Mouse (Mus musculus): ENCODE results near the gene Olfr620. TPM values are rescaled to one million over a fixed set of nuclear protein-coding genes. Genes with fewer than 3 reads are reported as not detected.

The Olfr620 gene
- not detected in 2 replicates for polyA plus RNA-seq (2016; fragmentation: Nextera tagmentation; extraction: Ambion mirVana)

DNA sequence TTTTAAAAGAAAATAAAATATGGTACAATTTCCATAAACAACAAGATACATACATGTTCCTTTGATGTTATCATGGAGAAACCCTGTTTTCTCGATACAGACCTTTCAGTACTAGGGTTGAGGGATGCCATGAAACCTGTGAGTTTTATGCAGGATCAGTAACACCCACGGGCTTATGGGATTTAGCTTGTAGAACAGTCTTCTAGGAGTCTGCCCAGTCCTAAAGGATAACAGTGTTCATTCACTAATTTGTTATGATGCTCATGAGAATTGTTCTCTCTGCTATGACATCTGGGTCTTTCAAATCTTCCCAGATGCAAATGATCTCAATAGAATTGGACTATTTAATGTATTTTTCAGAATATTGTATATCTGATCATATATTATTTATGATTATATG, at the start of gene Olfr620:
Olfr620 (minus strand) TSS at position 101 of the 400 bp plus-strand sequence.
- Histone ChIP-seq H3K4me1 (no peaks in the 10 kb centered on the region), H3K36me3 (replicated peaks) (no peaks in the 10 kb centered on the region), H3K9me3 (no peaks in the 10 kb centered on the region), H3K27me3 (ENCODE audit: poor library complexity, severe bottlenecking) (no peaks in the 10 kb centered on the region), H3K27ac (no peak within 1 kb of the TSS), H3K4me3 (no peak within 1 kb of the TSS)
- 71% methylated on average over 2 of the region's 2 CpGs for WGBS
- DNase-seq (ENCODE audit: extremely low spot score, low spot score) = no peak

DNA sequence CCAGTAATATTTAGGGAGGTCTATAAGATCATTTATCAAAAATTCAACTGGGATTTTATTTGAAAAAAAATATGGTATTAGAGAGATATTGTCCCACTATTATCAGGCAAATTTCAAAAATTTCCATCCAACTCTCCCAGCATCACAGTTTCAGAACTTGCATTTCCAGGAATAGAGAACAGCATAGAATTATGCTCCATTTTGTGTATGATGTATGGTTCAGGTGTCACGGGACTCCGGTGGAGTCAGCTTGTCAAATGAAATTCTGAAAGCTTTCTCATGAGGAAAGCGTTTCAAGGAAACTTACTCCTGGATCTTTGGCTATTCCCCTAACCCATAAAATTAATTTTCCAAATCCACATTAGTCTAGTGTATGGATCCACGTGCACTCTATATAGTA, 31.7 kb upstream of the Olfr620 start:
- WGBS = 92% methylated on average over 4 of the region's 4 CpGs
- DNase-seq (ENCODE audit: extremely low spot score, low spot score) = no peak
- Histone ChIP-seq H3K27ac (no peak overlapping the region), H3K27me3 (ENCODE audit: poor library complexity, severe bottlenecking) (no peaks in the 10 kb centered on the region), H3K4me3 (no peak overlapping the region), H3K4me1 (no peaks in the 10 kb centered on the region), H3K9me3 (no peaks in the 10 kb centered on the region), H3K36me3 (replicated peaks) (no peaks in the 10 kb centered on the region)

DNA sequence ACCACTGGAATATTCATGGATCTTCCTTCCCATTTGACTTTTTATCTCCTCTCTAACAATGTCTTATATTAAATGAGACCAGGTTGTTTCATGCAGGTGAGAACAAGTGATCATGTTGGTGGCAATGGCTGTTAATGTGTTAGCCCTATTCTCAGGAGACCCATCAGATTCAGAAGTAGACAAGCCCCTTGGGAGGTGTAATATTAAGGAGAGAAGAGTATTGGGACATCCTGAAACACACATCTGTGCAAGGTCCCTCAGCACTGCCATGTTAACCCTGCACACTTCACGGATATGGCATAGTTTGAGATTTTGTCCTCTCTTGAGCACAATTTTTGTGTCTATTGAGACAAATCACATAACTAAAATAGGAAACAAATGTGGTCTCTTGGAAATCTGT, 30.3 kb upstream of the Olfr620 start, which contains the start of gene Olfr622:
Olfr622 (minus strand) TSS at position 101 of the 400 bp plus-strand sequence.
- 83% methylated on average over 1 of the region's 1 CpGs for WGBS
- H3K4me1 ChIP-seq = no peaks in the 10 kb centered on the region
- no peaks in the 10 kb centered on the region for H3K27me3 ChIP-seq (ENCODE audit: poor library complexity, severe bottlenecking)
- H3K4me3 ChIP-seq = no peak within 1 kb of the TSS
- H3K36me3 ChIP-seq (replicated peaks) = no peaks in the 10 kb centered on the region
- no peak for DNase-seq (ENCODE audit: extremely low spot score, low spot score)
- H3K9me3 ChIP-seq = no peaks in the 10 kb centered on the region
- no peak within 1 kb of the TSS for H3K27ac ChIP-seq

DNA sequence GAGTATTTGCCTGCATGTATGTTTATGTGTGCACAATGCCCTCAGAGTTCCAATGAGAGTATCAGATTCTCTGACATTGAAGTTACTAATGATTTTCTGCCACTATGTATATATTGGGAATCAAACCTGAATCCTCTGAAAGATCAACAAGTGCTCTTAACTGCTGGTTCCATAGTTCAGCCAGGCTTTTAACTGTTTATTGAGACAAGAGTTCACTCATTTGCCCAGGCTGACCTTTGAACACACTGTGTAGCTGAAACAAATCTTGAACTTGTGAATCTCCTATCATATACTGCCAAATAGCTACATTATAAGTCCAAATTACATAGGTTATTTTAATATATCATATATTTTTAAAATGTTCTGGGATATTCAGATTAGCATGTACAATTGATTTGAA, 24.5 kb upstream of the Olfr620 start:
- H3K4me1 ChIP-seq = no peaks in the 10 kb centered on the region
- H3K4me3 ChIP-seq = no peak overlapping the region
- H3K9me3 ChIP-seq = no peaks in the 10 kb centered on the region
- H3K27ac ChIP-seq = no peak overlapping the region
- no peaks in the 10 kb centered on the region for H3K36me3 ChIP-seq (replicated peaks)
- no peaks in the 10 kb centered on the region for H3K27me3 ChIP-seq (ENCODE audit: poor library complexity, severe bottlenecking)
- DNase-seq (ENCODE audit: extremely low spot score, low spot score) = no peak

DNA sequence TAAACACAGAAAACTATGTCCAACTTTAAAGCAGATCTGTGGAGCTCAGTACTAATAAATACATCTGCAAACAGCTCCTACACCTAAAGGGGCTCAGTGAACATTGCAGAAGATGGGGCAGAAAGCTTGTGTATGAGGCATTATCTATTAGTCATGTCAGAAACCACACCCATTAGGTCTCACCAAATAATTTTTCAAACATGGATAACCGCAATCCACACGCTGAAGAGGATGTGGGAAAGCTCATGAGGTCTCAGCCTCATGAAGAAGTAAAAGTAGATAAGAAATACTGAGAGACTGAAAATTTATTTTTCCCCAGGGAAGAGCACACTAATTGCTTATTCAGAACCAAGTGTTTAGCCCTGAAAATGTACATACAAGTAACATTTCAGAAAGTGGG, 4.9 kb downstream of the Olfr620 start:
- 92% methylated on average over 2 of the region's 2 CpGs for WGBS
- Histone ChIP-seq H3K9me3 (no peaks in the 10 kb centered on the region), H3K4me1 (no peaks in the 10 kb centered on the region), H3K27me3 (ENCODE audit: poor library complexity, severe bottlenecking) (no peaks in the 10 kb centered on the region), H3K4me3 (no peak overlapping the region), H3K27ac (no peak overlapping the region), H3K36me3 (replicated peaks) (no peaks in the 10 kb centered on the region)
- no peak for DNase-seq (ENCODE audit: extremely low spot score, low spot score)

DNA sequence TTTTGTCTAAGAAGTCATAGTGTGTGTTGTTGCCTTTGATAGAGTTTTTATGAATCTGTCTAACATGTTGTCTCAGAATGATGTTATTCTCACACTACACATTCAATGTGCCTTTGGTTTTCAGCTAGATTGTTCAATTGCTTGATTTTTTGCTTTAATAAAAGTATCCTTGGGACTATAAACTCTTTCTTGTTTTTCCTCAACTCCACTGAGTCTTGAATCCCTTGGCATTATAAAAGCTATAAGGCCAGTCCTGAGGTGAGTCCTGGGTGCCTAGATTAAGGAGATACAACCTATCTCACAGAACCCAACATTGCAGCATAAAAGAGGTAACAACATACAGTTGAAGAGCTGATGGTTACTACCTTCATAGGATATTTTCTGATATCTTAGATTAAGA, 12.1 kb downstream of the Olfr620 start, which contains the start of gene Olfr619:
Olfr619 (plus strand) TSS at position 301 of the 400 bp plus-strand sequence.
- no peaks in the 10 kb centered on the region for H3K27me3 ChIP-seq (ENCODE audit: poor library complexity, severe bottlenecking)
- DNase-seq (ENCODE audit: extremely low spot score, low spot score) = no peak
- no peak within 1 kb of the TSS for H3K4me3 ChIP-seq
- H3K9me3 ChIP-seq = no peaks in the 10 kb centered on the region
- H3K4me1 ChIP-seq = no peaks in the 10 kb centered on the region
- H3K36me3 ChIP-seq (replicated peaks) = no peaks in the 10 kb centered on the region
- no peak within 1 kb of the TSS for H3K27ac ChIP-seq

DNA sequence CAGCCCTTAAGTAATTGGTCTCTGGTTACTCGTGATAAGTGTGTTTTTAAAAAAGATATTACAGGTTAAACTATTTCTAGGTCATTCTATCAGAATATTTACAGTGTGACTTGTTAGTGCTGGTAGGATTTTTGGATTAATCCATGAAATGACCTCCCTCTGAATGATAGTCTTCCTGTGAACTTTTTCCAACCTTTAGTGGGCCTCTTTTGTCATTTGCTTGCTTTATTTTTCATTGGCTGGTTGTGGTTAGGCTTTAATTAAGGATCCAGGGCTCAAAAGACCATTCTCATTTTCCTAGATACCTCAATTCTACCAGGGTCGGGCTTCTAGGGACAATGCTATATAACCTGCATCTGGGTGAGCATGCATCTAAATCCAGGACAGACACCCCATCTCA, 22.5 kb downstream of the Olfr620 start, which contains the start of gene Olfr618:
Olfr618 (plus strand) TSS at position 301 of the 400 bp plus-strand sequence.
- WGBS = 82% methylated on average over 2 of the region's 2 CpGs
- Histone ChIP-seq H3K27ac (no peak within 1 kb of the TSS), H3K27me3 (ENCODE audit: poor library complexity, severe bottlenecking) (no peaks in the 10 kb centered on the region), H3K9me3 (no peaks in the 10 kb centered on the region), H3K4me1 (no peaks in the 10 kb centered on the region), H3K4me3 (no peak within 1 kb of the TSS), H3K36me3 (replicated peaks) (no peaks in the 10 kb centered on the region)
- DNase-seq (ENCODE audit: extremely low spot score, low spot score) = no peak

DNA sequence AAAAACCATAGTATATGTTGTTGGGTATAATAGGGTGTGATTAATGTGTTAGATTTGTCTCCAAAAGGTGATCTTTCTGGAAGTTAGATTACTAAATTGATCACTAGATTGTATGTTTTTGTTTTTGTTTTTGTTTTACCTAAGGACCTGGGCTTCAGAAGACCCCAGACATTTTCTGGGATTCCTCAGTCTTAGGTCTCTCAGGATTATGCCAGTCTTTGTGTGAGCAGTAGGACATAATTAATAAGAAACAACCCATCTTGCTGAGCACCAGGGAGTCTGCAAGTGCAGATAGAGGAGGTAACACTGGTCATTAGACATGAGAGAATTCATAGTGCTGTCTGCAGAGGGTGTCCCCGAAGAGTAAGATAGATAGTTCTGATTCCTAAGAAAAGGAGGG, 39.6 kb downstream of the Olfr620 start, which contains the start of gene Olfr617:
Olfr617 (plus strand) TSS at position 301 of the 400 bp plus-strand sequence.
- DNase-seq (ENCODE audit: extremely low spot score, low spot score) = no peak
- Histone ChIP-seq H3K36me3 (replicated peaks) (no peaks in the 10 kb centered on the region), H3K27me3 (ENCODE audit: poor library complexity, severe bottlenecking) (no peaks in the 10 kb centered on the region), H3K27ac (no peak within 1 kb of the TSS), H3K4me1 (no peaks in the 10 kb centered on the region), H3K4me3 (no peak within 1 kb of the TSS), H3K9me3 (no peaks in the 10 kb centered on the region)
- 89% methylated on average over 1 of the region's 1 CpGs for WGBS

DNA sequence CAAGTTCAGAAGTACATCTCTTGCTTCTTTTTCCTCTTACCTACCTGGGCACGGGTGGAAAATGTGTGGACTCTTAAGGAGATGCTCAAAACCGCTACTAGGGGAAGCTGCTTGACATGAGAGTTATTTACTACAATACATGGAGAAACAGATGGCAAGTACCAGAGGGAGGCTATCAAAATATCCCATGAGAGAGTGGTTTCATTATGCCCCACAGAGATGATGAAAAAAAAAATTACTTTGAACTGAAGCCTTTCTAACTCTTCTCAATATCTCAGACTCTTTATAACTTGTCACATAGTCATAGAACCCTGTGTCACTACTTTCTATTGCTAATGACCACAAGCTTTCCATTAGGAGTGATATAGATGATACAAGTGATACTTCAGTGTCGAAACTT, 43.3 kb downstream of the Olfr620 start, which contains the start of gene Olfr616:
Olfr616 (minus strand) TSS at position 101 of the 400 bp plus-strand sequence.
- 82% methylated on average over 3 of the region's 3 CpGs for WGBS
- Histone ChIP-seq H3K4me1 (no peaks in the 10 kb centered on the region), H3K36me3 (replicated peaks) (no peaks in the 10 kb centered on the region), H3K27ac (no peak within 1 kb of the TSS), H3K27me3 (ENCODE audit: poor library complexity, severe bottlenecking) (no peaks in the 10 kb centered on the region), H3K4me3 (no peak within 1 kb of the TSS), H3K9me3 (no peaks in the 10 kb centered on the region)
- DNase-seq (ENCODE audit: extremely low spot score, low spot score) = no peak

DNA sequence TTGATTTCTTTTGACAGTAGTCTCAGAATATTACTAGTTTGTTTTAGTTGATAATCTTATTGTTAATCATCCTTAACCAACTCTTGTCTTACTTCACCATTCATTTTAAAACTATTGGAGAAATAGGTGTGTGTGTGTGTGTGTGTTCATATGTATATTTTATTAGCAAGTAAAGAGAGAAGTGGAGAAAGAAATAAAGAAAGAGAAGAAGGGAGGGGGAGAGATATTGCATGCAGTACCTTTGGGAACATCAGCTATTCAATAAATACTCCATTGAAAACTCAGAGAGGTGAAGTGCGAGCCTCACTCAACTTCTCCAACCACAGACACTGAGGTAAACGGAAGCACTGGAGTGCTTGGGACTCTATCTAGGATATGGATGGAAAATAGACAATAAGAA, 56.6 kb downstream of the Olfr620 start, which contains the start of gene Olfr615:
Olfr615 (plus strand) TSS at position 301 of the 400 bp plus-strand sequence.
- Histone ChIP-seq H3K27me3 (ENCODE audit: poor library complexity, severe bottlenecking) (no peaks in the 10 kb centered on the region), H3K9me3 (no peaks in the 10 kb centered on the region), H3K4me3 (no peak within 1 kb of the TSS), H3K36me3 (replicated peaks) (no peaks in the 10 kb centered on the region), H3K4me1 (no peaks in the 10 kb centered on the region), H3K27ac (no peak within 1 kb of the TSS)
- WGBS = 87% methylated on average over 2 of the region's 2 CpGs
- DNase-seq (ENCODE audit: extremely low spot score, low spot score) = no peak

Small RNAs within 50 kb of the gene (microRNA-seq; reads per million reads assigned to microRNA genes)
- not detected for gene Gm26506

Other genes with a start within 250 kb of the Olfr620 start
- gene Olfr601, start 249.9 kb downstream of the Olfr620 start, polyA plus RNA-seq (2016; fragmentation: Nextera tagmentation; extraction: Ambion mirVana) = not detected in 2 replicates
- gene Olfr603, start 226.4 kb downstream of the Olfr620 start, polyA plus RNA-seq (2016; fragmentation: Nextera tagmentation; extraction: Ambion mirVana) = not detected in 2 replicates
- gene Usp17lc, start 197.5 kb downstream of the Olfr620 start, polyA plus RNA-seq (2016; fragmentation: Nextera tagmentation; extraction: Ambion mirVana) = not detected in 2 replicates
- gene Olfr605, start 167.1 kb downstream of the Olfr620 start, polyA plus RNA-seq (2016; fragmentation: Nextera tagmentation; extraction: Ambion mirVana) = not detected in 2 replicates
- gene Olfr606, start 163.5 kb downstream of the Olfr620 start, polyA plus RNA-seq (2016; fragmentation: Nextera tagmentation; extraction: Ambion mirVana) = not detected in 2 replicates
- gene Olfr607, start 148.4 kb downstream of the Olfr620 start, polyA plus RNA-seq (2016; fragmentation: Nextera tagmentation; extraction: Ambion mirVana) = not detected in 2 replicates
- not detected in 2 replicates for gene Olfr608, start 142.7 kb downstream of the Olfr620 start, polyA plus RNA-seq (2016; fragmentation: Nextera tagmentation; extraction: Ambion mirVana)
- not detected in 2 replicates for gene Olfr609, start 114.5 kb downstream of the Olfr620 start, polyA plus RNA-seq (2016; fragmentation: Nextera tagmentation; extraction: Ambion mirVana)
- not detected in 2 replicates for gene Olfr610, start 100.4 kb downstream of the Olfr620 start, polyA plus RNA-seq (2016; fragmentation: Nextera tagmentation; extraction: Ambion mirVana)
- gene Olfr611, start 91.7 kb downstream of the Olfr620 start, polyA plus RNA-seq (2016; fragmentation: Nextera tagmentation; extraction: Ambion mirVana) = not detected in 2 replicates
- not detected in 2 replicates for gene Olfr612, start 69.8 kb downstream of the Olfr620 start, polyA plus RNA-seq (2016; fragmentation: Nextera tagmentation; extraction: Ambion mirVana)
- not detected in 2 replicates for gene Olfr613, start 64.5 kb downstream of the Olfr620 start, polyA plus RNA-seq (2016; fragmentation: Nextera tagmentation; extraction: Ambion mirVana)
- gene Olfr615, start 56.5 kb downstream of the Olfr620 start, polyA plus RNA-seq (2016; fragmentation: Nextera tagmentation; extraction: Ambion mirVana) = not detected in 2 replicates
- not detected in 2 replicates for gene Olfr616, start 43.4 kb downstream of the Olfr620 start, polyA plus RNA-seq (2016; fragmentation: Nextera tagmentation; extraction: Ambion mirVana)
- not detected in 2 replicates for gene Olfr617, start 39.5 kb downstream of the Olfr620 start, polyA plus RNA-seq (2016; fragmentation: Nextera tagmentation; extraction: Ambion mirVana)
- gene Olfr618, start 22.4 kb downstream of the Olfr620 start, polyA plus RNA-seq (2016; fragmentation: Nextera tagmentation; extraction: Ambion mirVana) = not detected in 2 replicates
- not detected in 2 replicates for gene Olfr619, start 12.0 kb downstream of the Olfr620 start, polyA plus RNA-seq (2016; fragmentation: Nextera tagmentation; extraction: Ambion mirVana)
- gene Olfr622, start 30.2 kb upstream of the Olfr620 start, polyA plus RNA-seq (2016; fragmentation: Nextera tagmentation; extraction: Ambion mirVana) = not detected in 2 replicates
- not detected in 2 replicates for gene Olfr623, start 51.2 kb upstream of the Olfr620 start, polyA plus RNA-seq (2016; fragmentation: Nextera tagmentation; extraction: Ambion mirVana)
- 0.04 TPM in 2 replicates for gene Olfr624, start 58.7 kb upstream of the Olfr620 start, polyA plus RNA-seq (2016; fragmentation: Nextera tagmentation; extraction: Ambion mirVana)
- not detected in 2 replicates for gene Olfr625-ps1, start 70.2 kb upstream of the Olfr620 start, polyA plus RNA-seq (2016; fragmentation: Nextera tagmentation; extraction: Ambion mirVana)
- gene Olfr243, start 102.1 kb upstream of the Olfr620 start, polyA plus RNA-seq (2016; fragmentation: Nextera tagmentation; extraction: Ambion mirVana) = not detected in 2 replicates
- not detected in 2 replicates for gene Olfr628, start 117.8 kb upstream of the Olfr620 start, polyA plus RNA-seq (2016; fragmentation: Nextera tagmentation; extraction: Ambion mirVana)
- not detected in 2 replicates for gene Olfr629, start 132.4 kb upstream of the Olfr620 start, polyA plus RNA-seq (2016; fragmentation: Nextera tagmentation; extraction: Ambion mirVana)
- not detected in 2 replicates for gene Olfr630, start 144.8 kb upstream of the Olfr620 start, polyA plus RNA-seq (2016; fragmentation: Nextera tagmentation; extraction: Ambion mirVana)
- gene Olfr69, start 159.1 kb upstream of the Olfr620 start, polyA plus RNA-seq (2016; fragmentation: Nextera tagmentation; extraction: Ambion mirVana) = not detected in 2 replicates
- not detected in 2 replicates for gene Olfr68, start 167.2 kb upstream of the Olfr620 start, polyA plus RNA-seq (2016; fragmentation: Nextera tagmentation; extraction: Ambion mirVana)
- gene Olfr67, start 179.3 kb upstream of the Olfr620 start, polyA plus RNA-seq (2016; fragmentation: Nextera tagmentation; extraction: Ambion mirVana) = not detected in 2 replicates
- 183 and 303 TPM in 2 replicates for gene Hbb-bt, start 201.5 kb upstream of the Olfr620 start, polyA plus RNA-seq (2016; fragmentation: Nextera tagmentation; extraction: Ambion mirVana)
- 80.0 and 102 TPM in 2 replicates for gene Hbb-bs, start 215.6 kb upstream of the Olfr620 start, polyA plus RNA-seq (2016; fragmentation: Nextera tagmentation; extraction: Ambion mirVana)
- gene Hbb-bh2, start 228.0 kb upstream of the Olfr620 start, polyA plus RNA-seq (2016; fragmentation: Nextera tagmentation; extraction: Ambion mirVana) = 0.37 and 0.52 TPM in 2 replicates
- 4,104 and 5,437 TPM in 2 replicates for gene Hbb-bh1, start 230.6 kb upstream of the Olfr620 start, polyA plus RNA-seq (2016; fragmentation: Nextera tagmentation; extraction: Ambion mirVana)
- gene Hbb-y, start 240.7 kb upstream of the Olfr620 start, polyA plus RNA-seq (2016; fragmentation: Nextera tagmentation; extraction: Ambion mirVana) = 8,184 and 11,241 TPM in 2 replicates

Measured in forebrain, embryonic 10.5 days (tissue).